Mouse (Mus musculus): ENCODE measurements around the gene Irak1. TPM values are rescaled to one million over a fixed set of nuclear protein-coding genes. Genes with fewer than 3 reads are reported as not detected.

Gene Irak1
- 56.6 and 64.8 TPM in 2 replicates for polyA plus RNA-seq (2014; fragmentation: Nextera tagmentation; extraction: Ambion mirVana)

DNA sequence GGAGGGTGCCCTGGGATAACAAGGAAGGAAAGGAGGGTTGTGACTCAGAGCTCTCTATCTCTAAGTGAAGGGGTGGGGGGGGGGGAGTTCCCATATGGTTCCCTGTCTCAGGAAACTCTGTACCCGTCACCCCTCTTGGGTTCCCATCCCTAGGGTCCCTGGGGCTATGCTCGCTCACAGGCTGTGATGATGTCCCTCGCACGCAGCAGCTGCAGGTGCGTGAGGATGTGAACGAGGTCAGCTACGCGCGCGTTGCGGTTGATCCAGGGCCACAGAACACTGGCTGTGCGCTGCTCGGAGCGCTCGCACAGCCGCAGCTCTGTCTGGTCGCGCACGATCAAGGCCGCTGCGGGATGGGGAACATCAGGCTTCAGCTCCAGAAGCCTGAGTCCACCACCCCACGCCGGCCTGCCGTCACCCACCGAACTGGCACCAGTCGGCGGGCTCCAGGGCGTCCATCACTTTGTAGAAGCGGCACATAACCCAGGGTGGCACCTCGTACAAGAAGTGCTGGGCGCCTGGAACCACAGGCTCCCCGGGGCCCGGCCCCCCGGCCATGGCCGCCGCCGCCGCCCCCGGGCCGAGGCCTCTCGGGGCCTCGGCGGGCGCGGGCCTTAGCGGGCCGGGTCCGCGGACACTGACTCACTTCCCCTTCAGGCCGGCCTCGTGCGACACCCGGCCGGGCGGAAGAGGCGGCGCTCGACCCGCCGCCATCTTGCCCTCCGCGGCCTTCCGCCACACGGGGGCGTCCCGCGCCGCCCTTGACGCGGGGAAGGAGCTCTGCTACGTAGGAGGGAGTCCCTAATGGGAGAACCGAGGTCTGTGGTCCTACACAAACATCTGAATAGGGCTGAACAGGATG, at the start of gene Irak1:
Irak1 (minus strand) TSS at position 731 of the 862 bp plus-strand sequence.
- peak within 1 kb of the TSS; percentile 52 for H3K4me2 ChIP-seq (replicated peaks; ENCODE audit: low read depth, low read length)
- no peaks in the 10 kb centered on the region; the same call in 1 of the 2 replicates for H3K27me3 ChIP-seq (ENCODE audit: control insufficient read depth, insufficient read depth, low read length)
- H3K36me3 ChIP-seq (ENCODE audit: control insufficient read depth, insufficient read depth, low read length) = peaks cover 11% of the 10 kb centered on the region; the same call in 1 of the 2 replicates
- no peaks in the 10 kb centered on the region for H3K4me1 ChIP-seq (ENCODE audit: control insufficient read depth, insufficient read depth, low read length)
- no peaks in the 10 kb centered on the region for H3K9me3 ChIP-seq (ENCODE audit: control insufficient read depth, low read length)
- peak within 1 kb of the TSS; percentile 54 for H3K4me3 ChIP-seq (ENCODE audit: low read length)
- WGBS = 27% methylated on average over 72 of the region's 72 CpGs
- H3K9ac ChIP-seq (ENCODE audit: low read depth, low read length) = peak within 1 kb of the TSS; percentile 82
- peak; percentile 93 for ATAC-seq (ENCODE audit: low FRiP score, low TSS enrichment)
- H3K27ac ChIP-seq (ENCODE audit: low read depth, low read length) = peak within 1 kb of the TSS; percentile 82; the same call in 1 of the 2 replicates

- ATAC-seq (ENCODE audit: low FRiP score, low TSS enrichment) = no peak
- Histone ChIP-seq H3K4me2 (replicated peaks; ENCODE audit: low read depth, low read length) (no peak overlapping the region), H3K4me3 (ENCODE audit: low read length) (no peak overlapping the region), H3K36me3 (ENCODE audit: control insufficient read depth, insufficient read depth, low read length) (peaks cover 4% of the 10 kb centered on the region; the same call in 1 of the 2 replicates), H3K9ac (ENCODE audit: low read depth, low read length) (no peak overlapping the region), H3K4me1 (ENCODE audit: control insufficient read depth, insufficient read depth, low read length) (no peaks in the 10 kb centered on the region), H3K9me3 (ENCODE audit: control insufficient read depth, low read length) (no peaks in the 10 kb centered on the region), H3K27ac (ENCODE audit: low read depth, low read length) (no peak overlapping the region), H3K27me3 (ENCODE audit: control insufficient read depth, insufficient read depth, low read length) (no peaks in the 10 kb centered on the region)
Observed at GRCm38 (mm10) chrX:74070794-74071193, 47.1 kb upstream of the Irak1 start.

DNA sequence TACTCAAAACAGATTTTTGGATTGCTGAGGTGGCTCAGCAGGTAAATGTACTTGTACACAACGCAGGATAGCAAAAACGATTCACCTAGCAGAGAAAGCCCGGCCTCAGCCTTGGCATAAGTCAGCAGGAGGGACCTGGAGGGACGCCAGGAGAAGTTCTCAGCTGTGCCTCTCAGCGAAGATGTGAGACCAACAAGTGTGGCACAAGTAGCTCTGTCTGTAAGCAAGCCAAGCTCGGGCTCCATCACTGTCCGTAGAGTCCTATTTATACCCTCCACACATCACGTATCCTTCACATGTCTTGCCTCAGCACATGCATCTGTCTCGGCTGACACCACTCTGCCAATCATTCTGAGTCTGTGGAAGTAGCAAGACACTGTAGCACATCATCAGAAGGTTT, 44.2 kb upstream of the Irak1 start:
- 83% methylated on average over 9 of the region's 9 CpGs for WGBS
- no peaks in the 10 kb centered on the region for H3K9me3 ChIP-seq (ENCODE audit: control insufficient read depth, low read length)
- H3K4me2 ChIP-seq (replicated peaks; ENCODE audit: low read depth, low read length) = no peak overlapping the region
- H3K9ac ChIP-seq (ENCODE audit: low read depth, low read length) = no peak overlapping the region
- no peak overlapping the region for H3K27ac ChIP-seq (ENCODE audit: low read depth, low read length)
- peaks cover 3% of the 10 kb centered on the region; the same call in 1 of the 2 replicates for H3K36me3 ChIP-seq (ENCODE audit: control insufficient read depth, insufficient read depth, low read length)
- no peaks in the 10 kb centered on the region for H3K4me1 ChIP-seq (ENCODE audit: control insufficient read depth, insufficient read depth, low read length)
- no peak for ATAC-seq (ENCODE audit: low FRiP score, low TSS enrichment)
- H3K27me3 ChIP-seq (ENCODE audit: control insufficient read depth, insufficient read depth, low read length) = no peaks in the 10 kb centered on the region
- no peak overlapping the region for H3K4me3 ChIP-seq (ENCODE audit: low read length)

- Histone ChIP-seq H3K4me3 (ENCODE audit: low read length) (no peak overlapping the region), H3K4me1 (ENCODE audit: control insufficient read depth, insufficient read depth, low read length) (no peaks in the 10 kb centered on the region), H3K27ac (ENCODE audit: low read depth, low read length) (no peak overlapping the region), H3K9me3 (ENCODE audit: control insufficient read depth, low read length) (no peaks in the 10 kb centered on the region), H3K4me2 (replicated peaks; ENCODE audit: low read depth, low read length) (no peak overlapping the region), H3K36me3 (ENCODE audit: control insufficient read depth, insufficient read depth, low read length) (no peaks in the 10 kb centered on the region), H3K9ac (ENCODE audit: low read depth, low read length) (no peak overlapping the region), H3K27me3 (ENCODE audit: control insufficient read depth, insufficient read depth, low read length) (no peaks in the 10 kb centered on the region)
- no peak for ATAC-seq (ENCODE audit: low FRiP score, low TSS enrichment)
- 75% methylated on average over 1 of the region's 1 CpGs for WGBS
Observed at GRCm38 (mm10) chrX:74045107-74045506, 21.4 kb upstream of the Irak1 start.

- no peak overlapping the region for H3K27ac ChIP-seq (ENCODE audit: low read depth, low read length)
- peaks cover 21% of the 10 kb centered on the region; the same call in 1 of the 2 replicates for H3K36me3 ChIP-seq (ENCODE audit: control insufficient read depth, insufficient read depth, low read length)
- 87% methylated on average over 5 of the region's 5 CpGs for WGBS
- no peak overlapping the region for H3K4me3 ChIP-seq (ENCODE audit: low read length)
- H3K27me3 ChIP-seq (ENCODE audit: control insufficient read depth, insufficient read depth, low read length) = no peaks in the 10 kb centered on the region
- no peak overlapping the region for H3K4me2 ChIP-seq (replicated peaks; ENCODE audit: low read depth, low read length)
- H3K9me3 ChIP-seq (ENCODE audit: control insufficient read depth, low read length) = no peaks in the 10 kb centered on the region
- no peaks in the 10 kb centered on the region for H3K4me1 ChIP-seq (ENCODE audit: control insufficient read depth, insufficient read depth, low read length)
- no peak overlapping the region for H3K9ac ChIP-seq (ENCODE audit: low read depth, low read length)
- no peak for ATAC-seq (ENCODE audit: low FRiP score, low TSS enrichment)
Observed at GRCm38 (mm10) chrX:74037702-74038375, 14.1 kb upstream of the Irak1 start.

- no peak overlapping the region for H3K4me2 ChIP-seq (replicated peaks; ENCODE audit: low read depth, low read length)
- H3K27me3 ChIP-seq (ENCODE audit: control insufficient read depth, insufficient read depth, low read length) = no peaks in the 10 kb centered on the region
- H3K9ac ChIP-seq (ENCODE audit: low read depth, low read length) = no peak overlapping the region
- no peaks in the 10 kb centered on the region for H3K9me3 ChIP-seq (ENCODE audit: control insufficient read depth, low read length)
- H3K36me3 ChIP-seq (ENCODE audit: control insufficient read depth, insufficient read depth, low read length) = 0 out of 2 replicates have a peak, but pooled peaks cover under 1% of the 10 kb centered on the region
- H3K27ac ChIP-seq (ENCODE audit: low read depth, low read length) = no peak overlapping the region
- WGBS = 64% methylated on average over 1 of the region's 1 CpGs
- no peak overlapping the region for H3K4me3 ChIP-seq (ENCODE audit: low read length)
- H3K4me1 ChIP-seq (ENCODE audit: control insufficient read depth, insufficient read depth, low read length) = no peaks in the 10 kb centered on the region
- ATAC-seq (ENCODE audit: low FRiP score, low TSS enrichment) = no peak
Observed at GRCm38 (mm10) chrX:74030000-74030399, 6.3 kb upstream of the Irak1 start.

- H3K4me2 ChIP-seq (replicated peaks; ENCODE audit: low read depth, low read length) = peak overlapping the region; percentile 52
- H3K27me3 ChIP-seq (ENCODE audit: control insufficient read depth, insufficient read depth, low read length) = no peaks in the 10 kb centered on the region; the same call in 1 of the 2 replicates
- no peaks in the 10 kb centered on the region for H3K4me1 ChIP-seq (ENCODE audit: control insufficient read depth, insufficient read depth, low read length)
- no peak for ATAC-seq (ENCODE audit: low FRiP score, low TSS enrichment)
- peaks cover 15% of the 10 kb centered on the region; the same call in 1 of the 2 replicates for H3K36me3 ChIP-seq (ENCODE audit: control insufficient read depth, insufficient read depth, low read length)
- H3K27ac ChIP-seq (ENCODE audit: low read depth, low read length) = peak overlapping the region; percentile 24; the same call in 1 of the 2 replicates
- H3K9ac ChIP-seq (ENCODE audit: low read depth, low read length) = peak overlapping the region; percentile 82
- H3K9me3 ChIP-seq (ENCODE audit: control insufficient read depth, low read length) = no peaks in the 10 kb centered on the region
- WGBS = 33% methylated on average over 5 of the region's 6 CpGs
- H3K4me3 ChIP-seq (ENCODE audit: low read length) = peak overlapping the region; percentile 54
Observed at GRCm38 (mm10) chrX:74022795-74023187, 927 bp downstream of the Irak1 start.

- no peaks in the 10 kb centered on the region for H3K9me3 ChIP-seq (ENCODE audit: control insufficient read depth, low read length)
- no peaks in the 10 kb centered on the region for H3K4me1 ChIP-seq (ENCODE audit: control insufficient read depth, insufficient read depth, low read length)
- peaks cover 8% of the 10 kb centered on the region; the same call in 1 of the 2 replicates for H3K36me3 ChIP-seq (ENCODE audit: control insufficient read depth, insufficient read depth, low read length)
- H3K27ac ChIP-seq (ENCODE audit: low read depth, low read length) = no peak overlapping the region
- WGBS = 100% methylated on average over 1 of the region's 1 CpGs
- no peak overlapping the region for H3K9ac ChIP-seq (ENCODE audit: low read depth, low read length)
- no peak overlapping the region for H3K4me2 ChIP-seq (replicated peaks; ENCODE audit: low read depth, low read length)
- ATAC-seq (ENCODE audit: low FRiP score, low TSS enrichment) = no peak
- no peak overlapping the region for H3K4me3 ChIP-seq (ENCODE audit: low read length)
- H3K27me3 ChIP-seq (ENCODE audit: control insufficient read depth, insufficient read depth, low read length) = 0 out of 2 replicates have a peak, but pooled peaks cover 2% of the 10 kb centered on the region
Observed at GRCm38 (mm10) chrX:74014597-74014996, 9.1 kb downstream of the Irak1 start.

DNA sequence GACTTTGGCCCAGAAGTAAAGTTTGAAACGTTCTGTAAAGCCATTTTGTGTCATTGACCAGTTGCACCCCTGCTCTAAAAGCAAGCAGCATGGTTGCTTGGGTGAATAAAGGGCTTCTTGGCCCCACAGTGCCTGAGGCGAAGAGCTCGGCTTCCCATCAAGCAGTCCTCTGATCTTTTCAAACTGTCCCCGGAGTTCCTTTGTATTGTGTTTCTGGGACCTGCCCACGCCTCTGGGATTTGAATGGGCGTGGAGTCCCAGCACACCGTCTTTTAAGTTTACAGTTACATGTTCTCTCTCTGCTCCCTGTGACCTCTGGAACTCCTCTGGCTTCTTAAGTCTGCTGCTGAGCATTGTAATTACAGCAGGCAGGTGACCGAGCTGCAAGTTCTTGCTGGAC, 15.7 kb downstream of the Irak1 start:
- WGBS = 40% methylated on average over 8 of the region's 8 CpGs
- H3K27ac ChIP-seq (ENCODE audit: low read depth, low read length) = no peak overlapping the region
- ATAC-seq (ENCODE audit: low FRiP score, low TSS enrichment) = no peak
- no peaks in the 10 kb centered on the region for H3K4me1 ChIP-seq (ENCODE audit: control insufficient read depth, insufficient read depth, low read length)
- H3K4me2 ChIP-seq (replicated peaks; ENCODE audit: low read depth, low read length) = no peak overlapping the region
- no peak overlapping the region for H3K9ac ChIP-seq (ENCODE audit: low read depth, low read length)
- H3K27me3 ChIP-seq (ENCODE audit: control insufficient read depth, insufficient read depth, low read length) = no peaks in the 10 kb centered on the region
- H3K36me3 ChIP-seq (ENCODE audit: control insufficient read depth, insufficient read depth, low read length) = no peaks in the 10 kb centered on the region
- no peaks in the 10 kb centered on the region for H3K9me3 ChIP-seq (ENCODE audit: control insufficient read depth, low read length)
- H3K4me3 ChIP-seq (ENCODE audit: low read length) = no peak overlapping the region
